Mouse (Mus musculus): ENCODE data around the gene Reck. TPM values are rescaled to one million over a fixed set of nuclear protein-coding genes. Genes with fewer than 3 reads are reported as not detected.

The Reck gene
- polyA plus RNA-seq (2012; rRNA removed): 8.5 and 10.3 TPM in 2 replicates

- Histone ChIP-seq H3K27me3 (replicated peaks; ENCODE audit: control insufficient read depth, insufficient read depth, low read length) (no peaks in the 10 kb centered on the region), H3K36me3 (ENCODE audit: control insufficient read depth, insufficient read depth, low read length) (no peaks in the 10 kb centered on the region), H3K4me1 (ENCODE audit: control insufficient read depth, insufficient read depth, low read length) (peaks cover 9% of the 10 kb centered on the region), H3K27ac (ENCODE audit: insufficient read depth, low read depth, low read length) (no peak within 1 kb of the TSS), H3K4me3 (ENCODE audit: insufficient read depth, low read depth, low read length) (peak within 1 kb of the TSS; percentile 84)
- TF ChIP-seq CTCF (conservative IDR thresholded peaks at IDR 0.05; ENCODE audit: insufficient read depth, insufficient read length, low read depth, low read length) (no peak), POLR2A (IDR thresholded peaks at IDR 0.05; ENCODE audit: low read depth, low read length) (no peak)
- DNase-seq: peak; percentile 90
- WGBS: under 1% methylated on average over 73 of the region's 73 CpGs
Measured at GRCm38 (mm10) chr4:43875160-43875918, at the start of gene Reck. Gene Reck (plus strand): TSS chr4:43875530.

- no peak for TF ChIP-seq POLR2A (IDR thresholded peaks at IDR 0.05; ENCODE audit: low read depth, low read length)
- no peak for TF ChIP-seq CTCF (conservative IDR thresholded peaks at IDR 0.05; ENCODE audit: insufficient read depth, insufficient read length, low read depth, low read length)
- WGBS: 75% methylated on average over 4 of the region's 4 CpGs
- no peaks in the 10 kb centered on the region for H3K4me1 ChIP-seq (ENCODE audit: control insufficient read depth, insufficient read depth, low read length)
Measured at GRCm38 (mm10) chr4:43828806-43829205, 46.5 kb upstream of the Reck start.

GRCm38 (mm10) chr4:43832031-43832430, 43.3 kb upstream of the Reck start:
- TF ChIP-seq CTCF (conservative IDR thresholded peaks at IDR 0.05; ENCODE audit: insufficient read depth, insufficient read length, low read depth, low read length) (peak; percentile 15; the same call in 1 of the 2 replicates), POLR2A (IDR thresholded peaks at IDR 0.05; ENCODE audit: low read depth, low read length) (no peak)
- no peak for DNase-seq
- H3K4me3 ChIP-seq (ENCODE audit: insufficient read depth, low read depth, low read length): no peak overlapping the region
- no peak overlapping the region for H3K27ac ChIP-seq (ENCODE audit: insufficient read depth, low read depth, low read length)
- no peaks in the 10 kb centered on the region for H3K4me1 ChIP-seq (ENCODE audit: control insufficient read depth, insufficient read depth, low read length)
- 70% methylated on average over 5 of the region's 5 CpGs for WGBS
- H3K27me3 ChIP-seq (replicated peaks; ENCODE audit: control insufficient read depth, insufficient read depth, low read length): no peaks in the 10 kb centered on the region
- H3K36me3 ChIP-seq (ENCODE audit: control insufficient read depth, insufficient read depth, low read length): no peaks in the 10 kb centered on the region

More at GRCm38 (mm10) chr4:43828806-43829205, 46.5 kb upstream of the Reck start:
- DNase-seq: no peak
- Histone ChIP-seq H3K27ac (ENCODE audit: insufficient read depth, low read depth, low read length) (no peak overlapping the region), H3K27me3 (replicated peaks; ENCODE audit: control insufficient read depth, insufficient read depth, low read length) (no peaks in the 10 kb centered on the region), H3K4me3 (ENCODE audit: insufficient read depth, low read depth, low read length) (no peak overlapping the region), H3K36me3 (ENCODE audit: control insufficient read depth, insufficient read depth, low read length) (no peaks in the 10 kb centered on the region)

GRCm38 (mm10) chr4:43833752-43834151, 41.6 kb upstream of the Reck start:
- Histone ChIP-seq H3K4me3 (ENCODE audit: insufficient read depth, low read depth, low read length) (no peak overlapping the region), H3K27me3 (replicated peaks; ENCODE audit: control insufficient read depth, insufficient read depth, low read length) (no peaks in the 10 kb centered on the region), H3K36me3 (ENCODE audit: control insufficient read depth, insufficient read depth, low read length) (no peaks in the 10 kb centered on the region), H3K4me1 (ENCODE audit: control insufficient read depth, insufficient read depth, low read length) (no peaks in the 10 kb centered on the region), H3K27ac (ENCODE audit: insufficient read depth, low read depth, low read length) (no peak overlapping the region)
- DNase-seq: no peak
- no peak for TF ChIP-seq CTCF (conservative IDR thresholded peaks at IDR 0.05; ENCODE audit: insufficient read depth, insufficient read length, low read depth, low read length)
- no peak for TF ChIP-seq POLR2A (IDR thresholded peaks at IDR 0.05; ENCODE audit: low read depth, low read length)
- WGBS: 67% methylated on average over 5 of the region's 5 CpGs

- H3K4me1 ChIP-seq (ENCODE audit: control insufficient read depth, insufficient read depth, low read length): no peaks in the 10 kb centered on the region
- 82% methylated on average over 4 of the region's 4 CpGs for WGBS
- H3K4me3 ChIP-seq (ENCODE audit: insufficient read depth, low read depth, low read length): no peak overlapping the region
- H3K27ac ChIP-seq (ENCODE audit: insufficient read depth, low read depth, low read length): no peak overlapping the region
- H3K36me3 ChIP-seq (ENCODE audit: control insufficient read depth, insufficient read depth, low read length): no peaks in the 10 kb centered on the region
- no peaks in the 10 kb centered on the region for H3K27me3 ChIP-seq (replicated peaks; ENCODE audit: control insufficient read depth, insufficient read depth, low read length)
- TF ChIP-seq POLR2A (IDR thresholded peaks at IDR 0.05; ENCODE audit: low read depth, low read length) (no peak), CTCF (conservative IDR thresholded peaks at IDR 0.05; ENCODE audit: insufficient read depth, insufficient read length, low read depth, low read length) (no peak)
- DNase-seq: no peak
Measured at GRCm38 (mm10) chr4:43834749-43835148, 40.6 kb upstream of the Reck start.

GRCm38 (mm10) chr4:43838326-43838725, 37.0 kb upstream of the Reck start:
- Histone ChIP-seq H3K27me3 (replicated peaks; ENCODE audit: control insufficient read depth, insufficient read depth, low read length) (no peaks in the 10 kb centered on the region), H3K27ac (ENCODE audit: insufficient read depth, low read depth, low read length) (no peak overlapping the region), H3K36me3 (ENCODE audit: control insufficient read depth, insufficient read depth, low read length) (no peaks in the 10 kb centered on the region), H3K4me1 (ENCODE audit: control insufficient read depth, insufficient read depth, low read length) (no peaks in the 10 kb centered on the region), H3K4me3 (ENCODE audit: insufficient read depth, low read depth, low read length) (no peak overlapping the region)
- TF ChIP-seq POLR2A (IDR thresholded peaks at IDR 0.05; ENCODE audit: low read depth, low read length) (no peak), CTCF (conservative IDR thresholded peaks at IDR 0.05; ENCODE audit: insufficient read depth, insufficient read length, low read depth, low read length) (no peak)
- WGBS: 65% methylated on average over 3 of the region's 3 CpGs
- no peak for DNase-seq

GRCm38 (mm10) chr4:43840101-43840500, 35.2 kb upstream of the Reck start, which contains the start of gene Olfr157:
Gene Olfr157 (minus strand): TSS chr4:43840201.
- Histone ChIP-seq H3K36me3 (ENCODE audit: control insufficient read depth, insufficient read depth, low read length) (no peaks in the 10 kb centered on the region), H3K4me3 (ENCODE audit: insufficient read depth, low read depth, low read length) (no peak within 1 kb of the TSS), H3K27ac (ENCODE audit: insufficient read depth, low read depth, low read length) (no peak within 1 kb of the TSS), H3K27me3 (replicated peaks; ENCODE audit: control insufficient read depth, insufficient read depth, low read length) (no peaks in the 10 kb centered on the region), H3K4me1 (ENCODE audit: control insufficient read depth, insufficient read depth, low read length) (no peaks in the 10 kb centered on the region)
- no peak for DNase-seq
- WGBS: 73% methylated on average over 1 of the region's 1 CpGs
- TF ChIP-seq CTCF (conservative IDR thresholded peaks at IDR 0.05; ENCODE audit: insufficient read depth, insufficient read length, low read depth, low read length): no peak
- TF ChIP-seq POLR2A (IDR thresholded peaks at IDR 0.05; ENCODE audit: low read depth, low read length): no peak
